Mouse (Mus musculus) lung, postnatal 0 days (tissue): ENCODE data around the gene Mocs1.

Experiments
- CTCF ChIP-seq: IDR thresholded peaks from 2 replicates; pipeline ENCODE4 v1.5.1; 2016; ENCODE audit warnings: antibody characterized with exemption, mild to moderate bottlenecking
- EP300 ChIP-seq: IDR thresholded peaks from 2 replicates; pipeline ENCODE4 v1.6.1; 2016; ENCODE audit warnings: antibody characterized with exemption, mild to moderate bottlenecking, control low read depth

- TF ChIP-seq EP300 (peak; percentile 81), CTCF (no peak)
These were observed at the start of gene Mocs1 for GRCm38 (mm10) chr17:49428239-49428688.
